Mouse (Mus musculus) erythroblast, embryonic 14.5 days (primary cell): ENCODE results near the gene Gm9195. TPM values are rescaled to one million over a fixed set of nuclear protein-coding genes. Genes with fewer than 3 reads are reported as not detected.

Experiments used
- H3K27me3 ChIP-seq: 2 replicates; pipeline ENCODE4 v1.6.1; 2012; ENCODE audit warnings: inconsistent platforms; ENCODE audit not compliant: control insufficient read depth
- H3K36me3 ChIP-seq: 2 replicates; pipeline ENCODE4 v1.6.1; 2012; ENCODE audit warnings: mild to moderate bottlenecking, inconsistent platforms; ENCODE audit not compliant: control insufficient read depth
- H3K4me1 ChIP-seq: 2 replicates; pipeline ENCODE4 v1.6.1; 2012; ENCODE audit warnings: inconsistent platforms; ENCODE audit not compliant: control insufficient read depth
- H3K4me3 ChIP-seq: replicated peaks from 2 replicates; pipeline ENCODE3; 2012; ENCODE audit warnings: moderate library complexity, mild to moderate bottlenecking, inconsistent platforms
- H3K9me3 ChIP-seq: 2 replicates; pipeline ENCODE4 v1.6.1; 2012; ENCODE audit warnings: low read length, inconsistent platforms, mixed read lengths; ENCODE audit not compliant: control insufficient read depth
- GATA1 ChIP-seq: IDR thresholded peaks from 2 replicates; pipeline ENCODE4 v1.6.1; 2012; ENCODE audit warnings: low read length, inconsistent platforms, mixed read lengths
- TAL1 ChIP-seq: IDR thresholded peaks from 3 replicates; pipeline ENCODE4 v1.6.1; 2012; ENCODE audit warnings: low read length, inconsistent platforms, mixed read lengths
- polyA plus RNA-seq: library from polyadenylated mRNA; stranded (reverse); fragments of >175 nt; gene quantifications from 2 replicates; pipeline ENCODE4 v1.2.3, GENCODE M21; 2012

The Gm9195 gene
- polyA plus RNA-seq, 1 experiment = not detected

GRCm38 (mm10) chr14:72458930-72459329 is 32.7 kb downstream of the Gm9195 start:
- TF ChIP-seq GATA1 = no peak
- no peak for TF ChIP-seq TAL1
- no peak overlapping the region for H3K4me3 ChIP-seq
- no peaks in the 10 kb centered on the region for H3K9me3 ChIP-seq
- no peaks in the 10 kb centered on the region for H3K27me3 ChIP-seq
- H3K36me3 ChIP-seq = no peaks in the 10 kb centered on the region
- no peaks in the 10 kb centered on the region for H3K4me1 ChIP-seq

DNA sequence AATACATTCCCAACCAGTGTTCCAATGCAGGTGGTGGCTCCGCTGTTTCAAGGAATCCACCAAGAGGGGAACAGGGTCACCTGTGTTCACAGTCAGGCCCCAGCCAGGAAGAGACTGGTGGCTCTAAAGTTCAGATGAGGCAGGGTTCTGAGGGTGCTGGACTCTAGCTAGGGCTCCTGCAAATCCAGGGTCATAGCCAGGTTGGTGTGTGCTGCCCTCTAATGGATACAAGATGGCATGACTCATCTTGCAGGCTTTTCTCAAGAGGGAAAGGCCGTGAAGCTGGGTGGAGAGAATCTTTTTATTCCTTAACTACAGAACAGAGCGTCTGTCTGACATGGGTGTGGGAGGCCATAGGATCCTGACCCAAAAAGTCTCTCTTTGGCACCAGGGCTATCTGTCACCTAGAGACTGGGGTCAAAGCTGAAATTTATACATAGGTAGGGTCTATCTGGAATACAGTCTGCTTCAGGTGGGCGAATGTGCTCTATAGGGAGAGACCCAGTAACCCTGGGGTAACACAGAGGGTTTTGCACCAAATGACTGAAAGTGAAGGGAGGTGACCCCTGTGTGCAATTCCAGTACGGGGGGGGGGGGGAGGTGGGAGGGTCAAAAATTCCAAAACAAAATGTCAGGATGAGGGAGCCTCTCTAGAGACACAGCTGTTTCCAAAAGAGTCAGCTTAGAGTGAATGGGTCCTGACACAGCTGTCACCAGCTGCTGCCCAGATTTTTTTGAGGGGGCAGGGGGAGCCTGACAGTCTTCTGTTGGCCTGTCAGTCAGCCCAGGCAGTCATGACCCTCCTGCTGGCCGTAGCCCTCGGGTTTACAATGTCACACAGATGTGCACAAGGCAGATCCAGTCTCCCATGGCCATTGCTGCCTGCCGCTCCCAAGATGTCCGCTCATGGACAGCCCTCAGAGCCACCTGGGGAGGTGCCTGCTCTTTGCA is 44.2 kb downstream of the Gm9195 start:
- no peaks in the 10 kb centered on the region for H3K36me3 ChIP-seq
- no peak overlapping the region for H3K4me3 ChIP-seq
- H3K27me3 ChIP-seq = no peaks in the 10 kb centered on the region
- no peaks in the 10 kb centered on the region for H3K4me1 ChIP-seq
- TF ChIP-seq TAL1 (no peak), GATA1 (no peak)
- H3K9me3 ChIP-seq = no peaks in the 10 kb centered on the region

- H3K4me1 ChIP-seq = no peaks in the 10 kb centered on the region
Observed at GRCm38 (mm10) chr14:72442936-72443335, 48.7 kb downstream of the Gm9195 start.

DNA sequence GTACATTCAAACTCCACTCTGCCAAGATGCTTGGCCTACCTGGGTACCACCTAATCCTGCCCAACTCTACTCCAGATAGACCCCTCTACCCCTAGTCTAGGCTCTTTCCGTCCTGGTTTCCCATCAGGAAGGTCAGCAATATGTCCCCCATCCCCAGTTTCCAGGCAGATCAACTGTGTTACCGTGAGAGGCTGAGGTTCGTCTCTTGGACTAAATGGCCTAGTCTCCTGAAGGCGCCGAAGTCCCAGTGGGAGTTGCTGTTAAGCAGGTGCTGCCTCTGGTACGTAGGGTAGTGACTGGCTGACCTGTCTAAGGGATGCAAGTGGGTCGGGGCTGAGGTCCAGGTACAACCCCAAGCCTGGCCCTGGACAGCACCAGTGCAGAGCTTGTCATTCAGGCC is 50.7 kb downstream of the Gm9195 start:
- no peaks in the 10 kb centered on the region for H3K9me3 ChIP-seq
- H3K4me1 ChIP-seq = no peaks in the 10 kb centered on the region
- H3K27me3 ChIP-seq = no peaks in the 10 kb centered on the region
- H3K36me3 ChIP-seq = no peaks in the 10 kb centered on the region
- TF ChIP-seq GATA1 (no peak), TAL1 (no peak)
- no peak overlapping the region for H3K4me3 ChIP-seq

More at GRCm38 (mm10) chr14:72442936-72443335, 48.7 kb downstream of the Gm9195 start:
- H3K4me3 ChIP-seq = no peak overlapping the region
- H3K27me3 ChIP-seq = no peaks in the 10 kb centered on the region
- TF ChIP-seq GATA1 = no peak
- TF ChIP-seq TAL1 = no peak
- no peaks in the 10 kb centered on the region for H3K9me3 ChIP-seq
- H3K36me3 ChIP-seq = no peaks in the 10 kb centered on the region

DNA sequence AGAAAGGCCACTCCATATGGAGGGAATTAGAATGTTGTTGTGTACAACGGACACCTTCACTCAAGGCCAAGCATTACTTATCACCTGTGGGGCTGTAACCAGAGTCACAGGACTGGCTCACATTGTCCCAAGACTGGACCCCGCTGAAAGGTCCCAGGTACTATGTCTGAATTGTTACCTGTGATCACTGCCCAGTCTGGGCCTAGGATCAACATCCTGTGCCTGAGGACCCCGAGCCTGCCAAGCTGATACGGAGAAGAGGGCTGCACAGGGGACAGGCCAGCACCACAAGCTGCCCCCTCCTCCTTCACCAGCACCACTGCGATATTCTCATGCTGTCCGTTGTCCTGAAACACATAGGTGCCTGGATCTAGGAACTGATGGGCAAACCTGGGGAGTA is 51.2 kb downstream of the Gm9195 start:
- no peaks in the 10 kb centered on the region for H3K9me3 ChIP-seq
- H3K4me1 ChIP-seq = no peaks in the 10 kb centered on the region
- H3K4me3 ChIP-seq = no peak overlapping the region
- no peaks in the 10 kb centered on the region for H3K27me3 ChIP-seq
- TF ChIP-seq TAL1 = no peak
- no peak for TF ChIP-seq GATA1
- H3K36me3 ChIP-seq = no peaks in the 10 kb centered on the region

- no peak for TF ChIP-seq TAL1
- TF ChIP-seq GATA1 = no peak
- H3K4me3 ChIP-seq = no peak overlapping the region
- H3K4me1 ChIP-seq = no peaks in the 10 kb centered on the region
- H3K36me3 ChIP-seq = no peaks in the 10 kb centered on the region
- H3K9me3 ChIP-seq = no peaks in the 10 kb centered on the region
- no peaks in the 10 kb centered on the region for H3K27me3 ChIP-seq
Observed at GRCm38 (mm10) chr14:72438976-72439375, 52.7 kb downstream of the Gm9195 start.

DNA sequence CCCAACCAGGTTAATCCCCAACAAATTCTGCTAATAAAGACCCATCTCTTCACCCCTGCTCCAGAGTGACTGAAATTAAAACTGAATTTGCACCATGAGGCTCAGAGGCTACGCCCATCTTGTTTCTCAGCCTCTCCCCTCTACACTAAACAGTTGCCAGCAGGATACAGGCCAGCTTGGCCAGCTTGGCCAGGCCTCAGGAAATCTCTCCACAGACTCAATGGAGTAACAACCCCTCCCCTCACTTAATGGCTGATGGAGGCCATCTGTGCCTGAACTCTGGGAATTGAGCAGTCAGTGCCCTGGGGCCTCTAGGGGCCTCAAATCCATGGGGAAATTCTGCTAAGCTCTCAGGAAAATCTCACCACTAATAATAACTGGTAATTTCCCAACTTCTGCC is 101.9 kb downstream of the Gm9195 start:
- TF ChIP-seq TAL1 (no peak), GATA1 (no peak)
- Histone ChIP-seq H3K4me1 (no peaks in the 10 kb centered on the region), H3K9me3 (no peaks in the 10 kb centered on the region), H3K4me3 (no peak overlapping the region), H3K36me3 (no peaks in the 10 kb centered on the region), H3K27me3 (no peaks in the 10 kb centered on the region)

DNA sequence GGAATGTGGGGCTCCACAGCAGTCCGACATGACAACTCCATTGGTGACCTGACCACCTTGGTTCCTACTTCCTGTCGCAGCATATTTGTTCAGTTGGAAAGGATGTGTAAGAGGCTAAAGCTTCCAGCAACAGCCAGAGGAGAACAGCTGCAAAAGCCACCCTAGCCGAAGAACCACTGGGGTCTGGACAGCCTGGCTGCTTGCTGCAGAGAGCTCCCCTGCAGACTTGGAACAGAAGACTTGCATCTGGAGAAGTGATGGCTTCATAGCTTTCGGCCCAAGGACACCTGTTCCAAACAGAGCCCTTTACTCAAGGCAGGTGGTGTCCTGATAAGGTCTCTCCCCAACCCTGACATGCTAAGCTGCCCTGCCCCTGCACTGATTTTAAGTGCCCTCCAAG is 102.3 kb downstream of the Gm9195 start:
- TF ChIP-seq TAL1 (no peak), GATA1 (no peak)

DNA sequence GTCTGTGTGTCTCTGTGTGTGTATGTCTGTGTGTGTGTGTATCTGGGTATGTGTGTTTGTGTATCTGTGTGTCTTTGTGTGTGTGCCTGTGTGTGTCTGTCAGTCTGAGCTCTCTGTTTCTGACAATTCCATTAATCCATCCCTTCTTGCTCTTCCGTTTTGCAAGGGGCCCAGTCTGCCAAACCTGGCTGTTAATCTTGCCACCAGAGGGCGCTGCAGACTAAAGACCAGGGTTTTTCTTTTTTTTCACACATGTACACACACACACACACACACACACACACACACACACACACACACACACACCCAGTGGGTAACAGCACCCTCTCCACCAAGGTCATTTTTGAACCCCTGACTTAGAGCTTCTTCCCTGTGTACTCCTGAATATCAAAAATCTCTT is 114.4 kb downstream of the Gm9195 start:
- TF ChIP-seq TAL1 = no peak
- TF ChIP-seq GATA1 = no peak
- Histone ChIP-seq H3K36me3 (no peaks in the 10 kb centered on the region), H3K4me3 (no peak overlapping the region), H3K9me3 (no peaks in the 10 kb centered on the region), H3K4me1 (no peaks in the 10 kb centered on the region), H3K27me3 (no peaks in the 10 kb centered on the region)

More for the DNA sequence above, 102.3 kb downstream of the Gm9195 start:
- no peaks in the 10 kb centered on the region for H3K4me1 ChIP-seq
- no peaks in the 10 kb centered on the region for H3K27me3 ChIP-seq
- no peaks in the 10 kb centered on the region for H3K36me3 ChIP-seq
- H3K9me3 ChIP-seq = no peaks in the 10 kb centered on the region
- no peak overlapping the region for H3K4me3 ChIP-seq

Other genes with a start within 250 kb of the Gm9195 start
- 0.07 and 0.08 TPM in 2 replicates for gene Fndc3a, start 218.2 kb upstream of the Gm9195 start, polyA plus RNA-seq